Mouse (Mus musculus) activated CD4-positive, CD25-positive, alpha-beta regulatory T cell, adult 4 months (primary cell): ENCODE measurements around the gene Gm20388. TPM values are rescaled to one million over a fixed set of nuclear protein-coding genes. Genes with fewer than 3 reads are reported as not detected.

ENCODE experiments used
- ATAC-seq: one replicate; pipeline ENCODE4 v1.8.0; 2017
- polyA plus RNA-seq, 2 experiments: library from polyadenylated mRNA; unstranded; fragments of 100-300 nt; shearing (Covaris generic); gene quantifications; one replicate each; pipeline ENCODE4 v1.2.1; 2017

The Gm20388 gene
- polyA plus RNA-seq, 2 experiments from 2014 or later: 9.9 to 12.3 TPM

- ATAC-seq: no peak
Observed at GRCm38 (mm10) chr8:120426105-120426504, 515.5 kb downstream of the Gm20388 start.

GRCm38 (mm10) chr8:120426622-120427385, 516.2 kb downstream of the Gm20388 start:
- ATAC-seq: no peak

GRCm38 (mm10) chr8:120428492-120428891, 517.9 kb downstream of the Gm20388 start:
- ATAC-seq: no peak

DNA sequence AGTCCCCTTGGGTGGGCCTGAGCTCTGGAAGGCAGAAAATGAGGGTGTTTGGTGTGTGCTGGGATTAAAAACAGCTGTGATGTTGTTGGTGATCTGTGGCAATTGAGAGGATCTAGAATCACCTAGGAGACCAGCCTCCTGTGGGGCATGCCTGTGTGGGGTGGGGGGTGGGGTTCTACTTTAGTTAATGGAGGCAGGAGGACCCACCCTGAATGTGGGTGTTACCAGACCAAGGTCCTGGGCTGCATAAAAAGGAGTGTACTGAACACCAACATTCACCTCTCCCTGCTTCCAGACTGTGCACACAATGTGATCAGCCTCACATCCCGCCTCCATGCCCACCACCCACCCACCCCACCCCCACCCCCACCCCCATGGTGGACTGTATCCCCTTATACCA, 518.5 kb downstream of the Gm20388 start:
- no peak for ATAC-seq

GRCm38 (mm10) chr8:120431042-120431441, 520.4 kb downstream of the Gm20388 start:
- ATAC-seq: no peak

GRCm38 (mm10) chr8:120432438-120432837, 521.8 kb downstream of the Gm20388 start:
- ATAC-seq: no peak

DNA sequence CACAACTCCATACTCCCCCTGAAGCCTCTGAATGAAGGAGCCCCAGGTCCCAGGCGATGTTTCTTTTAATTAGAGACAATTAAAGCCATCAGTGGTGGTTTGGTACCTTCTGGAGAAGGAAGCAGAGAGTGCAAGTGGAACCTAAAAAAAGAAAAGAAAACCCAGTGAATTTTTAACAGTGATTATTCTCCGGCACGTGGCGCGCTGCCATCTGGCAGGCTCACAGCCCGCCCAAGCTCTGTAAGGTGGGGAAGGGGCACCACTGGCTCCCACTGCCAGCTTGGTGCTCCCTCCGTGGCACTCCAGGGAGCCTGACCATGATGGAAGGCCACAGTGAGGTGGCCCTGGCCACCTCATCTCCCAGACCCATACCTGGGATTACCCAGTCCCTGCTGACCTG, 522.5 kb downstream of the Gm20388 start:
- ATAC-seq: no peak

DNA sequence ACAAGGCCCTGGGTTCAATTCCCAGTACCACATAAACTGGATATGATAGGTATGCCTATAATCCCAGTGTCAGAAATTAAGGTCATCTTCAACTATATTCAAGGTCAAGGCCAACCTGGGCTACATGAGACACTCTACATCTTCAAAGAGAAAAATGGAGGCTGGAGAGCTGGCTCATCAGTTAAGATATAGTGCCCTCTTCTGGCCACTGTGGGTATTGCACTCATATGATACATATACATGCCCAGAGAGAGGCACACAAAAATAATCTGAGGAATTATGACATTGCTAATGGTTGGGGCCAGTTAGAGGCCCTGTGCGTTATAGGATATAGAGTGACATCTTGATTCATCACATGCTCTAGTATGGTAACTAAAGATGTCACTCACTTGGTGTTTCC, 523.1 kb downstream of the Gm20388 start:
- no peak for ATAC-seq

DNA sequence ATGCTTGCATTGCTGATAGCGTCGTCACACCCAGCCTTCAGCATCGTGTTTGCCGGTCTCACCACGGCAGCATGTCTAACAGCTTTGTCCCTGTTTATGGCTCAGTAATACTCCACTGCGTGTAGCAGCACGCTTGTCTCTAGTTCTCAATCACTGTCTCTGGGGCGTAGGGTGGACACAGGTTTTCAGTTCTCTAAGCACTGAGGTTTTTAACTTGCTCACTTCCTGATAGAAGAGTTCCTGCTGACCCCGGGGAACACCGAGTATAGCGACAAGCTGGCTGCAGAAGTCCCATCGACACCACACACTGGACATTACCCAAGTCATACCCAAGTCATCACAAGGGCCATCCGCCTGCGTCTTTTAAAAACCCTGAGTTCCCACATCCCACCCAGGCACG, 525.1 kb downstream of the Gm20388 start:
- no peak for ATAC-seq

- no peak for ATAC-seq
Observed at GRCm38 (mm10) chr8:120436491-120437030, 525.9 kb downstream of the Gm20388 start.

DNA sequence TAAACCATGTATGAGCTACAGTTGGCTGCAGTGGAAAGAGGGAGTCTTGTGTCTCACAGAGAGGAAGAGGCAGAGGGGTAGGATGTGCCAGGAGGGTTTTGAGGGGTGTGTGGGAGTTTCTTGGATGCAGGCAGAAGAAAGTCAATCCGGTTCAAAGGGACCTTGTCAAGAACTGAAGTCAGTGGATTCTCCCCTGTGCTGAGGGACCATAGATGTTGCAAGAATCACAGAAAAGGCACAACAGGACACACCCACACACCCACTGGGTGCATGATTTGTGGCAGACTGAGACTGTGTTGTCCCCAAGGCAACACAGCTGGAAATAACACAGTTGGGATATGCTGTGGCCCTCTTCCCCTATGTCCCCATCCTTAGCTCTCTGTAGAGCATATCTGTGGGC, 526.6 kb downstream of the Gm20388 start:
- ATAC-seq: no peak

DNA sequence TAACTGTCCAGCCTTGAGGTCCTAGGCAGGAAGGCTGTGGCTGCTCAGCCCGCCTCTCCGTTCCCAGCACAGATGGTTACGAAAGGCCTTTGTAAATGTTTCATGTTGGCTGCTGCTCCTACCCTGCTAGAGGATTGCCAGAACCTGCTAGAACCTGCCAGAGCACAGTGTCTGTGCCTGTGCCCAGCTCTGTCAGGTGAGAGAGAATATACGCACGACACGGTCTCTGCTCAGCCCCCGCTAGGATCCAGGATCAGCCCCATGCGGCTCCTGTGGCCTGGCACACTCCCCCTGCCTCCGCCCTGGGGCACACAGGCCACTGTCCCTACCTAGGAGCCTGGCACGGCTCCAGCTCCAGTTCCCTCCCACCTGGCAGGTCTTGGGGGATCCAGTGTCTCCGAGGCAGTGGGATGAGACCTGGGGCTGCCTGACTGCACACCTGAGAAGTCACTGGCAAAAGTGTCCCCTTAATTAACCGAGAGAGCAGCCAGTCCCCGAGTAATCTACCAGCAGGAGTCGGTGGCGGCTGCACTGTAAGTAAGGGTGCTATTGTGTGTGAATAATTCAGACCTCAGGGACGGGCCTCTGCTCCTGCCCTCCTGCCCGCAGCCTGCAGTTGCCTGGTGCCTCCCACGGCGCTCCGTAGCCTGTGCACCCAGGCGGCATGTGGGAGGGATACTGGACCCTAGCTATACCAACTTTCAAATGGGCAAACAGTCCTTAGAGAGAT, 527.2 kb downstream of the Gm20388 start:
- ATAC-seq: no peak

- no peak for ATAC-seq
Observed at GRCm38 (mm10) chr8:120439309-120439708, 528.7 kb downstream of the Gm20388 start.

DNA sequence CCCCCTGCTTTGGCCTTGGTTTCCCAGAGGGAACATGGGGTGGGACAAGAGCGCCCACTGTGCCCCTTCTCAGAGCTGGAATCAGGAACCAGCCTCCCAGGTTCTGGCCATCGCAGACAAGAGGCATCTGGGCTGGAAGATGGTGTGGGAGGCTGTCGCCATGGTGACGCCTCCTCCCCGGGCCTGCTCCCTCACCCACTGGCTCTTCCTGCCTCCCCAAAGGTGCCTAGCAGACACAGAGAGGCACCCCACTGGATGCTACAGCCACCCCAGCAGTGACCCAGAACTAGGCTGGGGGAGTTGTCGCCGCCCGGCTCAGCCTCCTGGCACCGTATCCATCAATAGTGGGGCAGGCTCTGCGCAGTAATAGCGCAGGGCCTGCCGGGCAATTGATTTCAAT, 530.1 kb downstream of the Gm20388 start:
- no peak for ATAC-seq

DNA sequence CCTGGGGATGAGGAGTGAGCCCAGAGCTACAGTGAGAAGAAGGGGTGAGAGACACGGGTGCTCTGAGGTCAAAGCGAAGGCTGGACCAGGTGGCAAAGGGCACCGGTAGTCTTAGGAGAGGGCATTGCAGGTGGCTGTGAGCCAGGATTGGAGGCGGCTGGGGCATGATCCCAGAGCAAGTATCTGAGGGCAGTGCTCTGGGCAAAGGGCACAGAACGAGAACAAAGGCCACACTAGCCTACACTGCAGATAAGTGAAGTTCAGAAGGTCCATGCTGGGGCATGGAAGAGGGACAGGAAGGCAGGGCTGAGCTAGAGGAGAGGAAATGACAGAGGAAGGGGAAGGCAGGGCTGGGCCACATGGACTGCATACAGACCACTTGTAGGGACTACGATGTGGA, 531.0 kb downstream of the Gm20388 start:
- no peak for ATAC-seq

- ATAC-seq: no peak
Observed at GRCm38 (mm10) chr8:120442306-120443003, 531.8 kb downstream of the Gm20388 start.

DNA sequence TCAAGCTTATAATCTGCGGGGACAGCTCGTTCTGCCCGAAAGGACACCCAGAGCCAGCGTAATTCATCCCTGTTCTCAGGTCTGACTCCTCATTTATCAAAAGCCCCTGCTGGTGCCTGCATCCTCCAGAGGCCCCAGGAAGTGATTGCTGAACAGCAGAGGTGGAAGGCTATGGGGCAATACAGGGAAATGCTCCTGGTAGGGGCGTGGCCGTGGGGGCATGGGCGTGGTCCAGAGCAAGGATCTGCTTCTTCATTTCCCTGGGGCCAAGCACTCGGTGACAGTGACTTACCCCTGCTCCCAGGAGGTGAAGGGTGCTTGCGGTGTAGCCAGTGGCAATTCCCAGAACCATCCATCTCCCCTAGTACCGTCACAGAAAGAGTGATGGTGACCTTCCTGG, 534.6 kb downstream of the Gm20388 start:
- no peak for ATAC-seq

GRCm38 (mm10) chr8:120448131-120448530, 537.5 kb downstream of the Gm20388 start:
- no peak for ATAC-seq

- no peak for ATAC-seq
Observed at GRCm38 (mm10) chr8:120449139-120449538, 538.5 kb downstream of the Gm20388 start.

GRCm38 (mm10) chr8:120449608-120450031, 539.0 kb downstream of the Gm20388 start:
- ATAC-seq: no peak

GRCm38 (mm10) chr8:120452111-120452510, 541.5 kb downstream of the Gm20388 start:
- ATAC-seq: no peak

DNA sequence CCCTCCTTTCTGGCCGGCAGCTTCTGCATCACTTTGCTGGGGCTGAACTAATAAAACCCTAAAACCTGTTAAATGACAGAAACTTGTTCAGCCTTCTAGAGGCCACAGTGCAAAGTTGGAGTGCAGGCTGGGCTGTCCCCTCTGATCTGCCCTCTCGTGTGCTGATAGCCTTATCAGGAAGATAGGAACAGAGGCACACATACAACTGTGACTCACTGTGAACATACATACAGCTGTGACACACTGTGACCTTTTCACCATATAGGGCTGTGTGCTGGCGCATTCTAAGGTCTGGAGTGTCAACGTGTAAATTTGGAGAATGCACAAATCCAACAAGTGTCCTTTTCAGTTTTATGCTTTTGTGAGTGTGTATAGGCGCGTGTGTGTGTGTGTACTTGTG, 543.8 kb downstream of the Gm20388 start:
- ATAC-seq: no peak

DNA sequence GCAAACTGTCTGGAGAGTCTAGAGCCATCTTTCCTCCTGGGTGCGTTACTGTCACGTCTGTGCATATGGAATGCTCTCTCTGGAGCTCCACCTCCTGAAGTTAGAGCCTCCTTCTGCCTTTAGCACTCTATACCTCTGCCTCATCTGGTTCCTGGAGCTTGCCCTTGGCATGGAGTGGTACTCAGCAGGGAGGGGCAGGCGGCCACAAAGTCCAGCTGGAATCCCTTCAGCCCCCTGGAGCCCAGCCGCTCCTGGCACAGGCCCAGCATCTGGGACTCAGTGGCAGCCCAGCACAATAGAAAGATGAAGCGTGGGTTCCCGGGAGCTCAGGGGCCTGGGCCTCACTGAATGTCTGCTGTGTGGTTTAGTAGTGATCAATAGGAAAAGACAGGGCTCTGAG, 549.7 kb downstream of the Gm20388 start:
- no peak for ATAC-seq
